Mouse (Mus musculus): Measurements from ENCODE around the gene Hist1h1e.
"Not testable (repeated sequence)": the region's sequence is repeated elsewhere in the genome, so short reads cannot be mapped to it uniquely, and the experiment has no call there.

The Hist1h1e gene

DNA sequence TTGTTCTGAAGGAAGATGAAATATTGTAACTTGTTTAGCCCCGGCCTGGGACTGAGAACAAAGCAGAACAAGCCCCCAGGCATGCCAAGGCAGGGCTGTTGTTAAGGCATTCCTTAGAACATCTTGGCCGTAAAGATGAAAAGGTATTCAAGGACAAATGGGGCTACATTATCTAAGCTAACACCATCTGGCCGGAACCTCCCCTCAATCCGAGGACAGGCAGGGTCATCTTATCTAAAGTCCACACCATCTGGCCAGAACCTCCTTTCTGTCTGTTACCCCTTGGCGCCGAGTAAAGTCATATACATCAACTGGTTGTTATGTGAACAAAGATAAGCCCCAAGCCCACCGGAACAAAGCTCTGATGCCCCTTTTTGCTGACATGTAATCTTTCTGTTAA, 30.5 kb downstream of the Hist1h1e start:
- DNase-seq (ENCODE audit: low read depth, low spot score), result not testable (repeated sequence)

DNA sequence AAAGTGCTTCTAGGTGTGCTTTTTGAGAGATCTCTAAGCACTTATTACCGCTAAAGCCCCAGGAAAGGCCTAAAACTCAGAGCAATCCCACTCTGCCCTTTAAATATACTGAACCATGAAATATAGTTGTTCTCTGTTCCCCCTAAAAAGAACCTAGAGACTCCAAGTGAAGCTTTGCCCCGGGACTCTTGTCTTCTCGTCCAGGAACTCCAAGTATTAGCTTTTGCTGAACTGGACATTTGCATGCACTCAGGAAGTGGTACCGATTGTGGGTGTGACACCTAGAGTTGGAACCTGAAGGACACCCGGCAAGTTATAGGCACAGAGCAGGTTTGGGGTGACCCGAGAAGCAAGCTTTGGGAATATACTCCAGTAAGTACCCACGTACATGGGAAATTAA, 31.2 kb downstream of the Hist1h1e start:
- DNase-seq (ENCODE audit: low read depth, low spot score), result no peak

DNA sequence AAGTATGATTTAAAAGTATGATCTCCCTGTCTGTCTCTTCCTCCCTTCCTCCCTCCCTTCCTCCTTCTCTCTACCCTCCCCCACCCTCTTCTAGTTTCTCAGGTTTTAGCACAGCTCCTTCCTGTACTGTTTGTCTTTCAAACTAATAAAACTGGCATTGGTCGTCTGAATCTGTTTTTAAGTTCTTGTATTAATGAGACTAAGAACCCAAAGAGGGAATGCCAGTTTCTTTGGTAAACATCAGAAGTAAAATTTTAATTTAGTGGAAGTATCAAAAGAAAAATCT, 35.5 kb downstream of the Hist1h1e start:
- DNase-seq (ENCODE audit: low read depth, low spot score), result no peak

DNA sequence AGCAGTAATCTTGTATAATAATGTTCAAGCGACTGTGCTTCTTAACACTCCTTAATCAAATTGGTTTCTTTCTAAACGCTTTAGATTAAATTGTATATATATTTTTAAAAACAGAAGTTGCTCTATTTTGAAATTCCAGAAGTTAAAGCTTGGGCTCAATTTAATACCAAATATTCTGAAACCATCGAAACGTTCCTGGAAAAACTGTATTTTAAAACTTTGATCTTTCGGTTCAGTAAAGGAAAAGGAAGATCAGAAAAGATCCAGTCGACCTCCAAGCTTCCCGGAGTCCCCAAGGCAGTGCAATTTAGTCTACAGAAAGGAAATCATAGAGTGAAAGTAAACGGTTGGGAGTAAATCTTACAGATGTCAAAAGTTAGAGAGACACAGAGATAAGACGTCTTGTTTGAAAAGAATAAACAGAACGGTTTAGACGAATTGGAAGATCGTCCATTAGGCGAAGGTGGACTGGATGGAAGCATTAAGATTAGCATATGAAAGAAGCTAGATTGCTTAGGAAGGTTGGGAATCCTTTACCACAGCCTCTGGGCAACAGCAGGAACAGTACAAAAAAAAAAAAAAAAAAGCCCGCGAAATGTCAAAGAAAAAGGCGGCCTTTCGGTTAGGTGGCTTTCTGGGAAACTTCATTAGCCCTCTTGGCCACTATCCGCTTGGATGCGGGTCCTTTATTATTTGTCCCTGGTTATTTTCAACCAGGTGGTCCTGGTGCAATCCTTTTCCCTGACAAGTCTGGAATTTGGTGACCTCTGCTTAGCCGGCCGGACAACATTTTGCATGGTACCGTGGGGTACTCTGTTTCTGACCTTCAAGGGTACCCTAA, 36.0 kb downstream of the Hist1h1e start:
- DNase-seq (ENCODE audit: low read depth, low spot score), result no peak

DNA sequence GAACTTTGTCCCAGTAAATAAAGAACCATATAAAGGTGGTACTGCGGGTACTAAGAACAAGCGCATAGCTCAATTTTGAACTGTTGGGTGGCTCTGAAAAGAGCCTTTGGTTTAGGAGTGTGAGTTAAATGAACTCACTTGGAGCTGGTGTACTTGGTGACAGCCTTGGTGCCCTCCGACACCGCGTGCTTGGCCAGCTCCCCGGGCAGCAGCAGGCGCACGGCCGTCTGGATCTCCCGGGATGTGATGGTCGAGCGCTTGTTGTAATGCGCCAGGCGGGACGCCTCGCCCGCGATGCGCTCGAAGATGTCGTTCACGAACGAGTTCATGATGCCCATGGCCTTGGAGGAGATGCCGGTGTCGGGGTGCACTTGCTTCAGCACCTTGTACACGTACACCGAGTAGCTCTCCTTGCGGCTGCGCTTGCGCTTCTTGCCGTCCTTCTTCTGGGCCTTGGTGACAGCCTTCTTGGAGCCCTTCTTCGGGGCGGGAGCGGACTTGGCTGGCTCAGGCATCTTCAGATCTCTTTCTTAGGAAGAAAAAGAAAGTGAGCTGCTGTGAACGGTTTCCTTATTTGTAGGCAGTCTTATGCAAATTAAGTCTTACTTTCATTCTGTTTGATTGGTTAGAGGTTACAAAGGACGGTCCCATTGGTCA, 36.8 kb downstream of the Hist1h1e start:
- peak; percentile 93 for DNase-seq (ENCODE audit: low read depth, low spot score)

DNA sequence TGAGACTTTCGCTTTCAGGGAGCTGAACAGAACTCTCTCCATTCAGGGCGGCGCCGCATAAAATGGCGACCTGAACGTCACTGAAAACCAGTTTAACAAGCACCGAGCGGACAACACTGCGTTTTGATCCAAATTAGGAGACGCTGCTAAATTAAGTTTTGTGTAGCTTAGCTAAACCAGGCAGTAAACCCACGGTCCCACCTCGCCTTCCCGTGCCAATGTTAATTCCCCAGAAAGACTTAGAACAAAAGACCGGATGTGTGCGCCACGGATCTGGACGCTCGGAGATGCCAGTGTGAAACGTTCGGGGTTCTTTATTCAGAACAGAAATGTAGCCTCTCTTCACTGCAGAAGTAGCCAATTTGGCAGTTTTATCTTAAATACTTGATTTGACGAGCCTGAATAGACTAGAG, 37.3 kb downstream of the Hist1h1e start:
- peak; percentile 52 for DNase-seq (ENCODE audit: low read depth, low spot score)

DNA sequence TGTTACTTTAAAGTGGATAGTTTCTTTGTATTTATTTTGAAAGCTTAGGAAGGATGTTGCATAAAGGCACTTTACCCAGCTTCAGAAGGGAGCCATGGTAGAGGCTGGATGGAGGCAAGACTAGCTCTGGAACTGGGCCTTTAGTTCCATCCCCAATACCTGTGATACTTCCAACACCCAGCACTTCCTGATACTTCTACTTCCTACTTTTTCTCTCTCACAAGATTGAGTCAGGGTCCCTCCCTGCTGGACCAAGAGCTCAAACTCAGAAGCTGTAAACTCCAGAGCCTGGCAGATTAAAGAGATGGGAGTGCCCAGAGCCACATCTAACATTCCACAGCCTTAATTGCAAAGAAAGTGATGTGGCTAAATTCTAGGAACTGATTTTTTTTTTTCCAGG, 38.0 kb downstream of the Hist1h1e start:
- no peak for DNase-seq (ENCODE audit: low read depth, low spot score)

DNA sequence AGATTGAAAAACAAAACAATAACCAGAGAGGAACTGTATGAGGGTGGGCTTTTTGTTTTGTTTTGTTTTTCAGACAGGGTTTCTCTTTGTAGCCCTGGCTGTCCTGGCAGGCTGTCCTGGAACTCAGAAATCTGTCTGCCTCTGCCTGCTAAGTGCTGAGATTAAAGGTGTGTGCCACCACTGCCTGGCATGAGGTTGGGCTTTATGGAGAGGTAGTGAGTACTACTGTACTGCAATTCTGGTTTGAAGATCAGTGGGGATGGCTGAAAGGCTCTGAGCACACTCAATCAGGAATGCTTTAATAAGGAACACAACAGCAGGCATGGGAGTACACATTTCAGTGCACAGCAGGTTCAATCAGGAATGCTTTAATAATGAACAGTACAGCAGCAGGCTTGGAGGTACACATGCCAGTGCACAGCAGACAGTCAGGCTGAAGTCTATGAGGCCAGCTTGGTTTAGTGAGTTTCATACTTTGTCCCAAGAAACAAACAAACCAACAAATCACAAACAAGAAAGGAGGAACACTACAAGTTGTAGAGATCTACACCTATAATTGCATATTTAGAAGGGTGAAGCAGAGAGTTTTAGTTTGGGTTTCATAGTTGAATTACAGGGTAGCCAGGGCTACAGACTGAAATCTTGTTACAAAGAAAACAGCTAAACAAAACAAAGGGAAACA, 38.8 kb downstream of the Hist1h1e start:
- no peak for DNase-seq (ENCODE audit: low read depth, low spot score)

DNA sequence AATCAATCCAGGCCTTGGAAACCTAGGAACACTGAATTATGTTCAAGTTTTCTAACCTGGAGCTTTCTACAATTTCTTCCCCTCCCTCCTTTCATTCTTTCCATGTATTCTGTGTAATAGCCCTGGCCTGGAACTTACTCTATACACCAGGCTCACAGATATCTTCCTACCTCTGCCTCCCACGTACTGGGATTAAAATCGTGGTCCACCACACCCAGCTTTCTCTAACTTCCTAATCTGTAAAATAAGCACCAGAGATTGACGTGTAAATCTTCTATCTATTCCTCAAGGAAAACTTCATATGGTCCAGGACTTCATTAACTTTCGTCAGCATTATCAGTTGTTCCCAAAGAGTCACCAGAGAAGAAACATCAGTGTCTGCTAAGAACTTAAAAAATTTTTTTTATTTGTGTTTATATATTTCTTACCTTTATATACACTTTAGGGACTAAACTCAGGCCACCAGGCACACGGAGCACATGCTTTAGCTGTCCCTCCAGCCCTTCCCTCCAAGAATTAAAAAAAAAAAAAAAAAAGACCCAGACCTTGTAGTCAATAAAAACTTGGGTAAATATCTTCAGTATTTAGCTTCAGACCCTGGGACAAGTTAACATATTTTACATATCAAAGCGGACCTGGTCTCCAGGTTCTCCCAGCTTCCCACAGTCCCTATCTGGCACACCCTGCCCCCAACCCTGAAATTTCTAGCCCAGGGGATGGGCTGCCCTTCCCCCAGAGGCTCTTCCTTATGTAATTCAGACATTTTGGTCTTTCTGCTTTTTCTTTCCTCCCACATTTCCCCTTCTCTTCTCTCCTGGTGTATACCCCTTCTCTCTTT, 39.9 kb downstream of the Hist1h1e start:
- DNase-seq (ENCODE audit: low read depth, low spot score), result no peak

DNA sequence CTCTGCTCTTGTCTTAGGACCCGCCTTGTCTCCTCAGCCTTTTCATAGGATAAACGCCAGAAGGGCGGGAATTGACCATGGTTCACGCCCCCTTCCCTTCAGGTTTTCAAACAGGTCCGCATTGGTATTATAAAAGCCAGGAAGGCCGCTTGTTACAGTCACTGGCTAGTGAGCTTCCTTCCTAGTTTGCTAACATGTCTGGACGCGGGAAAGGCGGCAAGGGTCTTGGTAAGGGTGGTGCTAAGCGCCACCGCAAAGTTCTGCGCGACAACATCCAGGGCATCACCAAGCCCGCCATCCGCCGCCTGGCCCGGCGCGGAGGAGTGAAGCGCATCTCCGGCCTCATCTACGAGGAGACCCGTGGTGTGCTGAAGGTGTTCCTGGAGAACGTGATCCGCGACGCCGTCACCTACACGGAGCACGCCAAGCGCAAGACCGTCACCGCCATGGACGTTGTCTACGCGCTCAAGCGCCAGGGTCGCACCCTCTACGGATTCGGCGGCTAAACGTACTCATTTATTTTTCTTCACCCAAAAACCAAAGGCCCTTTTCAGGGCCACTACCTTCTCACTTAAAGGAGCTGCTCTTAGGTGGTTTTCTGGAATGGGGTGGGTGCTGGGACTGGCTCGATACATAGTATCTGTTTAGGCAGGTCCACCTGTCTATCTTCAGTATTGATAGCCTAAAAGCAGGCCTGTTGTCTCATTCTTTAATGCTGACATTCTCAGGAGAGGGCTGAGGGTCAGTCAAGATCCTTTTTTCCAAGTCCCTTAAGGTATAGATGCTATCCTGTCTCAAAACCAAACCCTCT, 40.7 kb downstream of the Hist1h1e start, which contains the start of gene Hist1h4d:
Hist1h4d (plus strand) TSS at position 191 of the 811 bp plus-strand sequence.
- DNase-seq (ENCODE audit: low read depth, low spot score), result peak; percentile 96

DNA sequence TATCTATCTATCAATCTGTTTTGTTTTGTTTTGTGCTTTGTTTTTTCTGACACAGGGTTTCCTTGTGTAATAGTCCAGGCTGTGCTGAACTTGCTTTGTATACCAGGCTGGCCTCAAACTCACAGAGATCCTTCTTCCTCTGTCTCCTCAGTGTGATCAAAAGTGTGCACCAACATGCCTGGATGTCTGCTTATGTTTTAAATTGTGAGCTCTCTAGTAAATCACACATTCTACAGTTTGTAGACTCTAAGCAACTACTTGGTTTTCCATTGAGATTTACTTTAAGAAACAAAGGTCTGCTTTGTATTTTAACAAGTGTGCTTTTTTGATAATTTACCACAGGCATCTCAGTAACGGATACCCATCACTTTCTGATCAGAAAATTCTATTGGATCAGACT, 44.5 kb downstream of the Hist1h1e start:
- DNase-seq (ENCODE audit: low read depth, low spot score), result no peak

DNA sequence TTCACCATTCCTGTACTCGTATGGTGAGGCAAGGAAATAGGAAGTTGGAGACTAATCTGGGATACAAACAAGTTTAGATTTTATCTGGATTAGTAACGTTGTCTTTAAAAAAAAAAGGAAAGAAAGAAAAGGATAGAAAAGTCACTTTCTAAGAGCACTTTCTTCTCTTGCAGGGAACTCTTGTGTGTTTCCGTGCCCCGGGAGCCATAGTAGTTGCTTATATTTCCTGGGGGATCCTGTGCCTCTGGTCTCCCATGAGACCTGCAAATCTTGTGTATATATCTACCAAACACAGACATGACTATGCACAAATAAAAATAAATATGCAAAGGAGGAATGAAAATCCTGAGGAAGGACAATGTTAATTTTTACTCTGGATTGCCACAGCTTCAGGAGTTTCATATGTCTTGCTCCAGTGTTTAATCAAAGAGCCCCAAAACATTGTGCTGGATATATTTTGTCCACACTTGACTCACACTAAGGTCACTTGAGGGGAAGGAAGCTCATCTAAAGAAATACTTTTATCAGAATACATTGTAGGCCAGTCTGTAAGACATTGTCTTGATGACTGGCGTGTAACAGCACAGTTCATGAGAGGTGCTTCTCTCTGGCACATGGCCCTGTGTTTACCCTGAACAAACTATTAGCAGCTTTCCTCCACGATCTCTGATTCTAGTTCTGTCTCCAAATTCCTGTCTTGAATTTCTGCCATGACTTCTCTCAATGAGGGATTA, 45.3 kb downstream of the Hist1h1e start:
- no peak for DNase-seq (ENCODE audit: low read depth, low spot score)

DNA sequence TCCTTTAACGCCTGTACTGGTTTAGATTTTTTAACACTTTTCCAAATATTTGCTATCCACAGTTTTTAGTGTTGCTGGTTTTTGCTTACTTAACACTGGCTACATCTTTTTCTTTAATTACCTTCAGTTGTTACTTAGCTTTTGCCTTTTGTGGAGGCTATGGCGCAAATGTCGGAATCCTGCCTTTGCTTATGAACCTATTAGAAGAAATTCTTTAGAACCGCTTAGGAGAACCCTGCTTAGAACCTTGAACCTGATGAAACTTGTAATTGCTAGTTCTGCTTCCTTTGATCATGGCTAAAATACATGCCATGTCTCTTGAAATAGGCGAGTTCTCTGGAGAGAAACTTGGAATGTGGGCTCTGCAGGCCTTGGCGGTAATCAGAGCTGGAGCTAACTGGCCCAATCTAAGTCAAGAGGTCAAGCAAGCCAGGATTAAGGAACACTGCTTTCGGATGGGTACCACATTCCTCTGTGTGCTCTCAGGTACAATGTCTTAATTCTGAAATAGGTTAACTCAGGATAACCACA, 45.9 kb downstream of the Hist1h1e start:
- no peak for DNase-seq (ENCODE audit: low read depth, low spot score)

DNA sequence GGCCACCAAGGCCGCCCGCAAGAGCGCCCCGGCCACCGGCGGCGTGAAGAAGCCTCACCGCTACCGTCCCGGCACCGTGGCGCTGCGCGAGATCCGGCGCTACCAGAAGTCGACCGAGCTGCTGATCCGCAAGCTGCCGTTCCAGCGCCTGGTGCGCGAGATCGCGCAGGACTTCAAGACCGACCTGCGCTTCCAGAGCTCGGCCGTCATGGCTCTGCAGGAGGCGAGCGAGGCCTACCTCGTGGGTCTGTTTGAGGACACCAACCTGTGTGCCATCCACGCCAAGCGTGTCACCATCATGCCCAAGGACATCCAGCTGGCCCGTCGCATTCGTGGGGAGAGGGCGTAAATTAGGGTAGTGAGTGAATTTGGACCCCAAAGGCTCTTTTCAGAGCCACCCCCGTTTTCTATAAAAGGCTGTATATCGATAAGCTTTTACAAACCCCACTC, 46.5 kb downstream of the Hist1h1e start:
- DNase-seq (ENCODE audit: low read depth, low spot score), result not testable (repeated sequence)

DNA sequence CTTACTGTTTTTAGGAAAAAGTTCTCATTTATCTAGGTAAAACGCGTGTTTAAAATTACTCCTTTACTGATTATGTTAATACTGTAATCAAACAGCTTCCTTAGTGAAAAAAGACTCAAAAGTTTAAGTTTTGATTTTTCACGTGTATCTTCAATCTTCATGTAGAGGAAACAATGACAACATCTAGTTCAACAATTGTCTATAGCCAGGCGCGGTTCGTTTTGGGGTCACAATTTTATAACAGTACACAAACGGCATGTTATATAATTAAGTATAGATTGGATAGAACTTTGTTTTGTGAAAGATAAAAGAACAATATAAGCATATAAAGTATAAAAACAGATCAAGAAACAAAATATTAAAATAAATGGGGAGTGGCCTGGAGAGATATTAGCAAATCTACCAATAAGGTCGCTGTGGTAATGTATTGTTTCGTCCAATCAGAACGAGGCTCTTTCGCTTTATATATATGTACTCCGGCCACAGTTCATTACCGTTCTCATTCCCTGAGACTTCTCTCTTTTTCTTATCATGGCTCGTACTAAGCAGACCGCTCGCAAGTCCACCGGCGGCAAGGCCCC, 47.0 kb downstream of the Hist1h1e start, which contains the start of gene Hist1h3d:
Hist1h3d (plus strand) TSS at position 493 of the 581 bp plus-strand sequence.
- peak; percentile 71 for DNase-seq (ENCODE audit: low read depth, low spot score)

DNA sequence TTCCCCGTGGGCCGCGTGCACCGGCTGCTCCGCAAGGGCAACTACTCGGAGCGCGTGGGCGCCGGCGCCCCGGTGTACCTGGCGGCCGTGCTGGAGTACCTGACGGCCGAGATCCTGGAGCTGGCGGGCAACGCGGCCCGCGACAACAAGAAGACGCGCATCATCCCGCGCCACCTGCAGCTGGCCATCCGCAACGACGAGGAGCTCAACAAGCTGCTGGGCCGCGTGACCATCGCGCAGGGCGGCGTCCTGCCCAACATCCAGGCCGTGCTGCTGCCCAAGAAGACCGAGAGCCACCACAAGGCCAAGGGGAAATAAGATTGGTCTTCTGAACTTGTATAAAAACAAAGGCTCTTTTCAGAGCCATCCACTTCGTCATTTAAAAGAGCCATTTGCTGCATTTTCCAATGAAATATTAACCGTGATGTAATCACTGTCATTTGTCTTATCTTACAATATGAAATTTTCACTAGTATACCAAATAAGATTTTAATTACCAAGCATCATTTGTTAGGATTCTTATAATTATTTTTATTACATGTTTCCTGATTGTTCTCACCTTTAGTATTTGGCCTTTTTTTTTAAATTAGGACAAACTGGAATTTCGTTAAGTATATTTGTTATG, 47.7 kb downstream of the Hist1h1e start:
- DNase-seq (ENCODE audit: low read depth, low spot score), result not testable (repeated sequence)

DNA sequence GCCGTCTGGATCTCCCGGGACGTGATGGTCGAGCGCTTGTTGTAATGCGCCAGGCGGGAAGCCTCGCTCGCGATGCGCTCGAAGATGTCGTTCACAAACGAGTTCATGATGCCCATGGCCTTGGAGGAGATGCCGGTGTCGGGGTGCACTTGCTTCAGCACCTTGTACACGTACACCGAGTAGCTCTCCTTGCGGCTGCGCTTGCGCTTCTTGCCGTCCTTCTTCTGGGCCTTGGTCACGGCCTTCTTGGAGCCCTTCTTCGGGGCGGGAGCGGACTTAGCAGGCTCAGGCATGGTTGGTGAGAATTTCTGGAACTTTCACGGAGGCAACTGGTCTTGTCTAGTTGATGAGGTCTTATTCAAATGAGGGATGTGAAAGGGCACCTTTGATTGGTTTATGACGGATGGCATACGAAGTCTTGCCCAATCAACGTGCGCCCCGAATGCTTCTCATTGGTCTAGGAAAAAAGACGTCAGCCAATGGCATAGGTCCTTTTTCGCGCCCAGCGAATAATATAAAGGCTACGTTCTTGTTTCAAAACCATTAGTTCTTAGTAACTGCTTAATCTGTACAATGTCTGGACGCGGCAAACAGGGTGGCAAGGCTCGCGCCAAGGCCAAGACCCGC, 48.3 kb downstream of the Hist1h1e start, which contains the start of the genes Hist1h2bf and Hist1h2ad:
Hist1h2bf (minus strand) TSS at position 299 of the 627 bp plus-strand sequence.
Hist1h2ad (plus strand) TSS at position 484 of the 627 bp plus-strand sequence.
- peak; percentile 91 for DNase-seq (ENCODE audit: low read depth, low spot score)

Data from skeletal muscle tissue, adult 2 months (tissue).